Mouse (Mus musculus): Measurements from ENCODE around the gene Fntb. TPM values are rescaled to one million over a fixed set of nuclear protein-coding genes. Genes with fewer than 3 reads are reported as not detected.

Gene Fntb
- total and polyA plus RNA-seq, 3 experiments: 10.4 to 79.8 (median 30.1) TPM

- Histone ChIP-seq H3K4me3 (ENCODE audit: low read depth, low read length) (no peak overlapping the region), H3K9me3 (replicated peaks) (no peaks in the 10 kb centered on the region), H3K36me3 (replicated peaks) (peaks cover 89% of the 10 kb centered on the region), H3K27me3 (ENCODE audit: insufficient read depth, low read length) (no peaks in the 10 kb centered on the region), H3K4me1 (ENCODE audit: insufficient read depth, low read depth, low read length) (peaks cover 7% of the 10 kb centered on the region)
- DNase-seq (ENCODE audit: low spot score): no peak
- TF ChIP-seq TAL1 (conservative IDR thresholded peaks at IDR 0.05; ENCODE audit: low read depth, low read length) (no peak), CTCF (IDR thresholded peaks at IDR 0.05; ENCODE audit: low read depth, low read length) (no peak), GATA2 (IDR thresholded peaks at IDR 0.05; ENCODE audit: borderline replicate concordance, low read depth, low read length) (no peak), POLR2AphosphoS5 (IDR thresholded peaks at IDR 0.05; ENCODE audit: insufficient replicate concordance, low read depth, low read length) (no peak), GATA1 (IDR thresholded peaks at IDR 0.05; ENCODE audit: borderline replicate concordance, low read length) (no peak)
- no peak for ATAC-seq (ENCODE audit: extremely low read depth, insufficient number of reproducible peaks, low FRiP score, poor library complexity, severe bottlenecking)
Observed at GRCm38 (mm10) chr12:76898141-76898540, 132.8 kb downstream of the Fntb start.

DNA sequence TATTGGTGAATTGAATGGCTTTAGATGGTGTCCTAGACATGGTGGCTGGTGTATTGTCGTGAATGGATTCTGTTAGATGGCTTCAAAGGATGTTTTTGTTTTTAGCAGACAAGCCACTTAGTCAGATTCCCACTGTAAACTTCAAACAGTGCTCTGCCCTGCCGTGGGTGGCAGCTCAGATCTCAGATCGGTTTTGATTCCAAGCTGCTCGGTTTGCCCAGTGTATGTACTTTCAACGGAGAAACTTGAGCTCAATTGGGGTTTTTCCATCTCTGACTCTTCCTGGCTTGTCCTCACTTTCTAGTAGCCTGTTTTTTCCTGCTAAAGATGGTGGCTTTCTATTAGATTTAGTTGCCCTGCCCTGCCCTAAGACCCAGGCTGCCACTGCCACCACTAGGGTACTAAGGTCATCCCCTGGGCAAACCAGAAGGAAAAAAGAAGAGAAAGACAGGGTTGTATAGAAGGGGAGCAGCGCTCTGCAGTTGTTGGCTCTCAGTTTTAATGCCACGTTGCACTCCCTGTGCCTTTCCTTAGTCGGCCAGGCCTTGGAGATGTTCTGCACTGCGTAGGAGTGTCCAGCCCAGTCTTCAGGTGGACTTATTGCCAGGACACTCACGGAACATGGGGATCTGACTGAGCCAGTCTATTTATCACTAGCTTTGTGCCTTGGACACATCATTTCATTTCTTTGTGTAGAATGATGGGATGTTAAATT is 134.0 kb downstream of the Fntb start:
- Histone ChIP-seq H3K36me3 (replicated peaks) (peaks cover 85% of the 10 kb centered on the region), H3K27me3 (ENCODE audit: insufficient read depth, low read length) (no peaks in the 10 kb centered on the region), H3K9me3 (replicated peaks) (no peaks in the 10 kb centered on the region), H3K4me1 (ENCODE audit: insufficient read depth, low read depth, low read length) (peaks cover 4% of the 10 kb centered on the region; the same call in 1 of the 2 replicates), H3K4me3 (ENCODE audit: low read depth, low read length) (no peak overlapping the region)
- DNase-seq (ENCODE audit: low spot score) (no peak), ATAC-seq (ENCODE audit: extremely low read depth, insufficient number of reproducible peaks, low FRiP score, poor library complexity, severe bottlenecking) (no peak)
- TF ChIP-seq POLR2AphosphoS5 (IDR thresholded peaks at IDR 0.05; ENCODE audit: insufficient replicate concordance, low read depth, low read length): no peak
- no peak for TF ChIP-seq GATA1 (IDR thresholded peaks at IDR 0.05; ENCODE audit: borderline replicate concordance, low read length)
- TF ChIP-seq GATA2 (IDR thresholded peaks at IDR 0.05; ENCODE audit: borderline replicate concordance, low read depth, low read length): no peak
- TF ChIP-seq CTCF (IDR thresholded peaks at IDR 0.05; ENCODE audit: low read depth, low read length): no peak
- TF ChIP-seq TAL1 (conservative IDR thresholded peaks at IDR 0.05; ENCODE audit: low read depth, low read length): no peak

GRCm38 (mm10) chr12:76901508-76902294 is 136.3 kb downstream of the Fntb start:
- H3K4me1 ChIP-seq (ENCODE audit: insufficient read depth, low read depth, low read length): peaks cover 16% of the 10 kb centered on the region
- no peaks in the 10 kb centered on the region for H3K9me3 ChIP-seq (replicated peaks)
- ATAC-seq (ENCODE audit: extremely low read depth, insufficient number of reproducible peaks, low FRiP score, poor library complexity, severe bottlenecking) (no peak), DNase-seq (ENCODE audit: low spot score) (no peak)
- H3K36me3 ChIP-seq (replicated peaks): peaks cover 83% of the 10 kb centered on the region
- TF ChIP-seq GATA1 (IDR thresholded peaks at IDR 0.05; ENCODE audit: borderline replicate concordance, low read length): no peak
- TF ChIP-seq GATA2 (IDR thresholded peaks at IDR 0.05; ENCODE audit: borderline replicate concordance, low read depth, low read length): no peak
- no peak for TF ChIP-seq POLR2AphosphoS5 (IDR thresholded peaks at IDR 0.05; ENCODE audit: insufficient replicate concordance, low read depth, low read length)
- TF ChIP-seq CTCF (IDR thresholded peaks at IDR 0.05; ENCODE audit: low read depth, low read length): no peak
- TF ChIP-seq TAL1 (conservative IDR thresholded peaks at IDR 0.05; ENCODE audit: low read depth, low read length): no peak
- no peak overlapping the region for H3K4me3 ChIP-seq (ENCODE audit: low read depth, low read length)
- no peaks in the 10 kb centered on the region for H3K27me3 ChIP-seq (ENCODE audit: insufficient read depth, low read length)

DNA sequence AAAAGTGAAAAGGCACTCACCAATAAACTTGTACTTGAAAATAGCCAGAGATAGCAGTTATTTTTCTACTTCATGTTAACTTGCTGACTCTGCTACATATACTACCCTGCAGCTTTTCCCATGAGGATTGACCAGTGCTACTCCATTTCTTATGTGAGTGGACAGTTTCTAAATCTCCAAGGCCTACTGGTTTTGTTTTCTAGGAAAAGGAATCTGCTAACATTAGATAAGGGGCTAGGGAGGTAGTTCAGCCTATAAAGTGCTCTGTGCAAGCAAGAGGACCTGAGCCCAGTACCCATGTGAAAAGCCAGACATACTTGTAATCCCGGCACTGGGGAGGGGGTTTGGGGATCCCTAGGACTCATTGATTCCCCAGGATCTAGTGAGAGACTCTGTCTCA is 140.9 kb downstream of the Fntb start:
- Histone ChIP-seq H3K4me1 (ENCODE audit: insufficient read depth, low read depth, low read length) (peaks cover 51% of the 10 kb centered on the region), H3K36me3 (replicated peaks) (peaks cover 85% of the 10 kb centered on the region), H3K9me3 (replicated peaks) (no peaks in the 10 kb centered on the region), H3K4me3 (ENCODE audit: low read depth, low read length) (no peak overlapping the region), H3K27me3 (ENCODE audit: insufficient read depth, low read length) (no peaks in the 10 kb centered on the region)
- TF ChIP-seq CTCF (IDR thresholded peaks at IDR 0.05; ENCODE audit: low read depth, low read length) (no peak), TAL1 (conservative IDR thresholded peaks at IDR 0.05; ENCODE audit: low read depth, low read length) (no peak), POLR2AphosphoS5 (IDR thresholded peaks at IDR 0.05; ENCODE audit: insufficient replicate concordance, low read depth, low read length) (no peak), GATA2 (IDR thresholded peaks at IDR 0.05; ENCODE audit: borderline replicate concordance, low read depth, low read length) (no peak), GATA1 (IDR thresholded peaks at IDR 0.05; ENCODE audit: borderline replicate concordance, low read length) (no peak)
- DNase-seq (ENCODE audit: low spot score) (no peak), ATAC-seq (ENCODE audit: extremely low read depth, insufficient number of reproducible peaks, low FRiP score, poor library complexity, severe bottlenecking) (no peak)

- Histone ChIP-seq H3K4me3 (ENCODE audit: low read depth, low read length) (no peak overlapping the region; the same call in 1 of the 2 replicates), H3K27me3 (ENCODE audit: insufficient read depth, low read length) (no peaks in the 10 kb centered on the region), H3K36me3 (replicated peaks) (peaks cover 82% of the 10 kb centered on the region), H3K9me3 (replicated peaks) (no peaks in the 10 kb centered on the region), H3K4me1 (ENCODE audit: insufficient read depth, low read depth, low read length) (peaks cover 58% of the 10 kb centered on the region)
- peak; percentile 70 for TF ChIP-seq TAL1 (conservative IDR thresholded peaks at IDR 0.05; ENCODE audit: low read depth, low read length)
- TF ChIP-seq CTCF (IDR thresholded peaks at IDR 0.05; ENCODE audit: low read depth, low read length): no peak
- ATAC-seq (ENCODE audit: extremely low read depth, insufficient number of reproducible peaks, low FRiP score, poor library complexity, severe bottlenecking) (peak; percentile 56), DNase-seq (ENCODE audit: low spot score) (peak; percentile 56)
Observed at GRCm38 (mm10) chr12:76909218-76909617, 143.8 kb downstream of the Fntb start.

DNA sequence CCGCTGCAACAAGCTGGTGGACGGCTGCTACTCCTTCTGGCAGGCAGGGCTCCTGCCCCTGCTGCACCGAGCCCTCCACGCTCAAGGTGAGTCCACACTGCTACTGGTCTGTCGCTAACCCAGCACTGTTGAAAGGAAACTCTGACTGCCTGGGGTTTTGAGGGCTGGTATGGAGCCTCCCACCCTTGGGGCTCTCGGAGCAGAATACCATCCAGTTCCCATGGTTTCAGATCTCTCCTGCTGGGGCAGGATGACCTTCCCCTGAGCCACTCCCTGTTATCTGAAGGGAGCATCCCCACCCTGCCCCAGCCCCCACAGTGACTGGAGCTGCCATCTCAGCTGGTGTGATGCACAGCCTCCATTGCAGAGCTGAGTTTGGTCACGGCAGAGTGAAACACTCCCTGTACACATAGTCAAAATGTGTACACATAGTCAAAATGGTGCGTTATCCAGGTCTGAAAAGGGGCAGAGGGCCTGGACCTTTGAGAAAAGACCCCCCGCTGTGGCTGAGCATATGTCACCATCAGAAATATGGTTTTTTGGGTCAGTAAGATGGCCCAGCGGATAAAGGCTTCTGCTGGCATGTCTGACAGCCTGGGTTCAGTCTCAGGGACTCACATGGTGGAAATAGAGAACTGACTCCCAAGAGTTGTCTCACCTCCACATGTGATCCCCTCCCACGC is 145.0 kb downstream of the Fntb start:
- H3K4me3 ChIP-seq (ENCODE audit: low read depth, low read length): peak overlapping the region; percentile 66
- H3K4me1 ChIP-seq (ENCODE audit: insufficient read depth, low read depth, low read length): peaks cover 60% of the 10 kb centered on the region
- ATAC-seq (ENCODE audit: extremely low read depth, insufficient number of reproducible peaks, low FRiP score, poor library complexity, severe bottlenecking) (no peak; the same call in 1 of the 2 replicates), DNase-seq (ENCODE audit: low spot score) (peak; percentile 56)
- peaks cover 85% of the 10 kb centered on the region for H3K36me3 ChIP-seq (replicated peaks)
- TF ChIP-seq POLR2AphosphoS5 (IDR thresholded peaks at IDR 0.05; ENCODE audit: insufficient replicate concordance, low read depth, low read length) (no peak), CTCF (IDR thresholded peaks at IDR 0.05; ENCODE audit: low read depth, low read length) (no peak), GATA1 (IDR thresholded peaks at IDR 0.05; ENCODE audit: borderline replicate concordance, low read length) (no peak), TAL1 (conservative IDR thresholded peaks at IDR 0.05; ENCODE audit: low read depth, low read length) (no peak), GATA2 (IDR thresholded peaks at IDR 0.05; ENCODE audit: borderline replicate concordance, low read depth, low read length) (no peak)
- H3K9me3 ChIP-seq (replicated peaks): no peaks in the 10 kb centered on the region
- no peaks in the 10 kb centered on the region for H3K27me3 ChIP-seq (ENCODE audit: insufficient read depth, low read length)
